In genomic region chr2:4153131-4153631, GRCm38 (mm10) we compare ENCODE assay signal across 8 mouse cellular contexts.
A peak's percentile ranks its signal among the peaks of the same experiment; 100 is the strongest.
DNase-seq lines count a peak whose midpoint lies in the region; ATAC-seq lines count a peak whose summit lies in the region.

No protein-coding gene starts in this region.

- H3K4me3 ChIP-seq in embryonic facial prominence, embryonic 13.5 days: peak overlapping the region; percentile 55
- peak overlapping the region; percentile 48 for H3K4me3 ChIP-seq in midbrain, embryonic 15.5 days

- WGBS in embryonic facial prominence, embryonic 13.5 days: under 1% methylated on average over 16 of the region's 16 CpGs
- 0% methylated on average over 16 of the region's 16 CpGs for WGBS in midbrain, embryonic 15.5 days

- intact Hi-C loops in heart, postnatal 36 days (cut with DNase I): no loop called here
- intact Hi-C loops in left cerebral cortex, postnatal 14 days (cut with DNase I): loop anchor here (10.0 kb wide), 1 partner anchor 342 kb away; no protein-coding TSS in a partner anchor

- DNase-seq in left cerebral cortex, adult 18-20 months (ENCODE audit: low spot score in 2 of 2): peak; percentile 24 to 53
- DNase-seq in left cerebral cortex, adult 11 months (ENCODE audit: low spot score): no peak
- DNase-seq in heart, postnatal 36 days: peak; percentile 11 to 19
- DNase-seq in left cerebral cortex, postnatal 14 days (ENCODE audit: low spot score in 2 of 2): peak; percentile 48 to 54
- no peak for DNase-seq in spleen, postnatal 36 days (ENCODE audit: low spot score in 2 of 2)

- H3K9me3 ChIP-seq in embryonic facial prominence, embryonic 13.5 days: no peaks in the 10 kb centered on the region
- H3K9me3 ChIP-seq in midbrain, embryonic 15.5 days: no peaks in the 10 kb centered on the region

- ATAC-seq in embryonic facial prominence, embryonic 13.5 days (ENCODE audit: insufficient number of reproducible peaks, insufficient read depth, low FRiP score, low TSS enrichment, low read depth): no peak
- ATAC-seq in midbrain, embryonic 15.5 days (replicated peaks): peak; percentile 71
- no peak for ATAC-seq in erythroblast, adult 5-6 weeks (replicated peaks; ENCODE audit: low FRiP score, poor library complexity, severe bottlenecking)

- H3K27ac ChIP-seq in embryonic facial prominence, embryonic 13.5 days: peak overlapping the region; percentile 83
- peak overlapping the region; percentile 88 for H3K27ac ChIP-seq in midbrain, embryonic 15.5 days

- H3K4me1 ChIP-seq in embryonic facial prominence, embryonic 13.5 days: peaks cover 26% of the 10 kb centered on the region
- H3K4me1 ChIP-seq in midbrain, embryonic 15.5 days: peaks cover 36% of the 10 kb centered on the region

- H3K4me2 ChIP-seq in embryonic facial prominence, embryonic 13.5 days: peak overlapping the region; percentile 82
- peak overlapping the region; percentile 74 for H3K4me2 ChIP-seq in midbrain, embryonic 15.5 days

- H3K9ac ChIP-seq in embryonic facial prominence, embryonic 13.5 days: peak overlapping the region; percentile 74
- H3K9ac ChIP-seq in midbrain, embryonic 15.5 days: peak overlapping the region; percentile 65

- H3K36me3 ChIP-seq in embryonic facial prominence, embryonic 13.5 days: no peaks in the 10 kb centered on the region
- H3K36me3 ChIP-seq in midbrain, embryonic 15.5 days (replicated peaks): no peaks in the 10 kb centered on the region

- no peaks in the 10 kb centered on the region for H3K27me3 ChIP-seq in embryonic facial prominence, embryonic 13.5 days
- H3K27me3 ChIP-seq in midbrain, embryonic 15.5 days (replicated peaks): no peaks in the 10 kb centered on the region

Comparison
In these comparisons a context has a peak if more than half of its experiments do, and no peak if none do; other contexts are left out.
1. DNase-seq: peak in left cerebral cortex, adult 18-20 months (2 of 2), heart, postnatal 36 days (2 of 2) and left cerebral cortex, postnatal 14 days (2 of 2); none in left cerebral cortex, adult 11 months (single experiment) and spleen, postnatal 36 days (0 of 2).